Mouse (Mus musculus) c-Kit-positive CD71-positive TER-119-negative erythroid progenitor cells, embryonic 14.5 days (primary cell): ENCODE measurements around the gene Ikbke.
"Not testable (repeated sequence)": the region's sequence is repeated elsewhere in the genome, so short reads cannot be mapped to it uniquely, and the experiment has no call there.

Source experiments
- DNase-seq: peaks from one replicate; pipeline ENCODE4 v3.0.0-alpha.2; 2013; ENCODE audit warnings: low read depth

Ikbke gene

GRCm38 (mm10) chr1:131281731-131282130 is 2.3 kb upstream of the Ikbke start:
- DNase-seq = no peak

- no peak for DNase-seq
Measured at GRCm38 (mm10) chr1:131280280-131280679, 874 bp upstream of the Ikbke start.

- no peak for DNase-seq
Measured at GRCm38 (mm10) chr1:131278606-131279455, 575 bp downstream of the Ikbke start.

- no peak for DNase-seq
Measured at GRCm38 (mm10) chr1:131276831-131277230, 2.6 kb downstream of the Ikbke start.

- DNase-seq = no peak
Measured at GRCm38 (mm10) chr1:131275577-131275976, 3.8 kb downstream of the Ikbke start.

- no peak for DNase-seq
Measured at GRCm38 (mm10) chr1:131274725-131275539, 4.5 kb downstream of the Ikbke start.

GRCm38 (mm10) chr1:131269797-131270578 is 9.4 kb downstream of the Ikbke start:
- peak; percentile 64 for DNase-seq

GRCm38 (mm10) chr1:131268776-131269175 is 10.6 kb downstream of the Ikbke start:
- DNase-seq = no peak

GRCm38 (mm10) chr1:131263905-131264304 is 15.5 kb downstream of the Ikbke start:
- DNase-seq = no peak

- DNase-seq = peak; percentile 48
Measured at GRCm38 (mm10) chr1:131260309-131260656, 19.1 kb downstream of the Ikbke start.

- DNase-seq = no peak
Measured at GRCm38 (mm10) chr1:131259632-131260308, 19.6 kb downstream of the Ikbke start.

- no peak for DNase-seq
Measured at GRCm38 (mm10) chr1:131257288-131257687, 22.1 kb downstream of the Ikbke start.

GRCm38 (mm10) chr1:131252516-131253250 is 26.7 kb downstream of the Ikbke start:
- not testable (repeated sequence) for DNase-seq

- DNase-seq = no peak
Measured at GRCm38 (mm10) chr1:131246433-131247395, 32.7 kb downstream of the Ikbke start.

GRCm38 (mm10) chr1:131245926-131246325 is 33.5 kb downstream of the Ikbke start:
- DNase-seq = no peak

- no peak for DNase-seq
Measured at GRCm38 (mm10) chr1:131245089-131245856, 34.1 kb downstream of the Ikbke start, which contains the start of gene Rassf5. Gene Rassf5, minus strand, starts transcription at chr1:131245258.

- no peak for DNase-seq
Measured at GRCm38 (mm10) chr1:131244536-131245088, 34.8 kb downstream of the Ikbke start.

- no peak for DNase-seq
Measured at GRCm38 (mm10) chr1:131242956-131243355, 36.5 kb downstream of the Ikbke start.
